Mouse (Mus musculus) midbrain, embryonic 14.5 days (tissue): Measurements from ENCODE around the gene Sphk1. TPM values are rescaled to one million over a fixed set of nuclear protein-coding genes. Genes with fewer than 3 reads are reported as not detected.

Source experiments
- ATAC-seq: fragments of 200-750 bp; cut with Nextera tagmentation; 2 replicates; pipeline ENCODE4 v1.8.0; 2017; ENCODE audit warnings: moderate number of reproducible peaks, moderate library complexity; ENCODE audit not compliant: low FRiP score, low TSS enrichment
- DNase-seq: peaks from one replicate; pipeline ENCODE4 v3.0.0-alpha.2; 2015
- H3K27ac ChIP-seq: fragments of 300-500 bp; sonication (generic); replicated peaks from 2 replicates; pipeline ENCODE4 v1.5.1; 2014; ENCODE audit warnings: mild to moderate bottlenecking, low read depth, low read length, moderate library complexity
- H3K27me3 ChIP-seq: fragments of 300-500 bp; sonication (generic); 2 replicates; pipeline ENCODE4 v1.6.1; 2014; ENCODE audit warnings: low read length, control low read depth, mixed read lengths; ENCODE audit not compliant: control insufficient read depth, insufficient read depth
- H3K36me3 ChIP-seq: fragments of 300-500 bp; sonication (generic); 2 replicates; pipeline ENCODE4 v1.6.1; 2014; ENCODE audit warnings: low read length, control low read depth; ENCODE audit not compliant: control insufficient read depth, insufficient read depth
- H3K4me1 ChIP-seq: fragments of 300-500 bp; sonication (generic); 2 replicates; pipeline ENCODE4 v1.6.1; 2014; ENCODE audit warnings: mild to moderate bottlenecking, antibody characterized with exemption, low read length, control low read depth; ENCODE audit not compliant: control insufficient read depth, insufficient read depth
- H3K4me2 ChIP-seq: fragments of 300-500 bp; sonication (generic); 2 replicates; pipeline ENCODE4 v1.6.1; 2014; ENCODE audit warnings: mild to moderate bottlenecking, low read length, moderate library complexity
- H3K4me3 ChIP-seq: fragments of 300-500 bp; sonication (generic); replicated peaks from 2 replicates; pipeline ENCODE4 v1.5.1; 2014; ENCODE audit warnings: low read depth, low read length
- H3K9ac ChIP-seq: fragments of 300-500 bp; sonication (generic); replicated peaks from 2 replicates; pipeline ENCODE4 v1.6.1; 2014; ENCODE audit warnings: mild to moderate bottlenecking, low read length, moderate library complexity
- H3K9me3 ChIP-seq: fragments of 300-500 bp; sonication (generic); 2 replicates; pipeline ENCODE4 v1.6.1; 2016; ENCODE audit warnings: low read length, control low read depth, mixed read lengths; ENCODE audit not compliant: control insufficient read depth
- WGBS: fragments of 180-500 bp; shearing (Covaris S2); extraction: QIAGEN DNeasy Blood & Tissue Kit; methylation state at CpG from one replicate; pipeline ENCODE4 v1.1.7; 2014; 5-methylcytosine and 5-hydroxymethylcytosine counted together
- polyA plus RNA-seq: library from polyadenylated mRNA; unstranded; fragments of >200 nt; fragmentation: Nextera tagmentation; extraction: Ambion mirVana; gene quantifications from 2 replicates; pipeline ENCODE4 v1.2.1, GENCODE M21; 2014

Sphk1 gene
- polyA plus RNA-seq, 1 experiment from 2014 or later, result 5.4 TPM

DNA sequence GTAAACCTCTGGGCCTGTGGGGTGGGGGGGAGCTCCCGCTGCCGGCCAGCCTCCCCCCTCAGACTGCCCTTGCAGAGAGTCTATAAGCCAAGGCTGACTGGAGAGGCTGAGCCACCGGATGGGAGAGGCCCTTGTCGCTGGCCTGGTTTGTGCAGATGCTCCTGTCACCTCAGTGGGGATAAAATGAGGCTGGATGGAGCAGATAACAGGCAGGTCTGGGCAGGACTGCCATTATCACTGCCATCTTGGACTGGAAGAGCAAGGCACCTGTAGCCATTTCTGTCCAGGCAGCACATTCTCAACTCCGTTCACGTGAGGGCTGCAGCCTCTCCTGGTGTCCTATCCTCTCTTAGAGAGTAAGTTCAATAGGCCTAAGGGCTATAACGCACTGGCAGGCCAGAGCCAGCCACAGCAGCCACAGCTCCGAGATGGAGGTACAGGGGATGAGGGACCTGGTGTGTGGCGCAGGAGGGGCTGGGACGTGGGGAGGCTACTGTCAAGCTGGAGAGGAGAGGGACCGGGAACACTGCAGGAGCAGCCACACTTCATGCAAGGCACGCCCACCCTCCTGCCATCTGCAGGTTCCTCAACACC lies 7.5 kb downstream of the Sphk1 start:
- Histone ChIP-seq H3K4me1 (peaks cover 8% of the 10 kb centered on the region), H3K4me3 (no peak overlapping the region), H3K27ac (no peak overlapping the region), H3K9ac (no peak overlapping the region), H3K4me2 (no peak overlapping the region), H3K27me3 (peaks cover 19% of the 10 kb centered on the region), H3K9me3 (no peaks in the 10 kb centered on the region), H3K36me3 (peaks cover 60% of the 10 kb centered on the region)
- ATAC-seq (no peak), DNase-seq (no peak)
- WGBS, result 89% methylated on average over 12 of the region's 12 CpGs

DNA sequence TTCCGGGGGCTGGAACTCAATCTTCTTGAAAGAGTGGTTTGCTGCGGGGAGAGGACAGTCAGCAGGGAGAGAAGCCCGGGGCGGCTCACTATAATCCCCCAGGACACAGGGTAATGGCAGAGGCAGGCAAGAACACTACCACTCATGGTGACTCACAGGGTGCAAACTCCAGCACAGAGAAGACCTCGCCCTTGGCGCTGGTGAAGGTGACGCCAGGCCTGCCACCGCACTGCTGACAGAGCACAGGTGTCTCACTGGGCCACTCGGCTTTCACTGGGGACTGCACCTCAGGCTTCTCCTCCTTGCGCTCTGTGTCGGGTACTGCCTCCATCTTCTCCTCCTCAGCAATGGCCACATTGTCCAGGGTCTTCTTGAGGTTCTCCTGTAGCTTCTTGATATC lies 10.5 kb downstream of the Sphk1 start:
- DNase-seq (no peak), ATAC-seq (no peak)
- H3K36me3 ChIP-seq, result peaks cover 90% of the 10 kb centered on the region
- H3K27ac ChIP-seq, result no peak overlapping the region
- no peaks in the 10 kb centered on the region for H3K4me1 ChIP-seq
- H3K27me3 ChIP-seq, result no peaks in the 10 kb centered on the region
- 96% methylated on average over 11 of the region's 11 CpGs for whole genome bisulfite sequencing
- H3K9me3 ChIP-seq, result no peaks in the 10 kb centered on the region
- no peak overlapping the region for H3K4me2 ChIP-seq
- H3K4me3 ChIP-seq, result no peak overlapping the region
- no peak overlapping the region for H3K9ac ChIP-seq

DNA sequence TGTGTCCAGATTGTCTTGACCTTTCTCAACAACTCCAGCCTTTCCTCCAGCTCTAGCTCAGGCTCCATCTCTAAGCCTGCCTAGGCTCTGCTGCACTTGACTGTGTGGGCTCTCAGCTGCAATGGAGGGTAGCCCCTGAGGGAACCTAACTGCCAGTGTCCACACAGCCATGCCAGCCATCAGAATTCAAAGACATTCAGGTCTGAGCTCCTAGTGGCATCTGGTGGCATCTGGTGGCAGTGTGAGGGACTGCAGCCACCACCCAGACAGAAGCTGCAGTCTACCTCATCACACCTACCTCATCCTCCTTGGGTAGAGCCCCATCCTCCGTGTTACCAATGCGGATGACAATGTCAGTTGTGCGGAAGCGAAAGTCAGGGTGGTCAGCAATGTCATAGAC lies 12.4 kb downstream of the Sphk1 start:
- Histone ChIP-seq H3K27ac (no peak overlapping the region), H3K4me3 (no peak overlapping the region), H3K4me2 (no peak overlapping the region), H3K9ac (no peak overlapping the region), H3K27me3 (no peaks in the 10 kb centered on the region), H3K9me3 (no peaks in the 10 kb centered on the region), H3K4me1 (no peaks in the 10 kb centered on the region), H3K36me3 (peaks cover 95% of the 10 kb centered on the region)
- DNase-seq, result peak; percentile 74
- 83% methylated on average over 4 of the region's 4 CpGs for WGBS
- ATAC-seq, result no peak; the same call in 1 of the 2 replicates

DNA sequence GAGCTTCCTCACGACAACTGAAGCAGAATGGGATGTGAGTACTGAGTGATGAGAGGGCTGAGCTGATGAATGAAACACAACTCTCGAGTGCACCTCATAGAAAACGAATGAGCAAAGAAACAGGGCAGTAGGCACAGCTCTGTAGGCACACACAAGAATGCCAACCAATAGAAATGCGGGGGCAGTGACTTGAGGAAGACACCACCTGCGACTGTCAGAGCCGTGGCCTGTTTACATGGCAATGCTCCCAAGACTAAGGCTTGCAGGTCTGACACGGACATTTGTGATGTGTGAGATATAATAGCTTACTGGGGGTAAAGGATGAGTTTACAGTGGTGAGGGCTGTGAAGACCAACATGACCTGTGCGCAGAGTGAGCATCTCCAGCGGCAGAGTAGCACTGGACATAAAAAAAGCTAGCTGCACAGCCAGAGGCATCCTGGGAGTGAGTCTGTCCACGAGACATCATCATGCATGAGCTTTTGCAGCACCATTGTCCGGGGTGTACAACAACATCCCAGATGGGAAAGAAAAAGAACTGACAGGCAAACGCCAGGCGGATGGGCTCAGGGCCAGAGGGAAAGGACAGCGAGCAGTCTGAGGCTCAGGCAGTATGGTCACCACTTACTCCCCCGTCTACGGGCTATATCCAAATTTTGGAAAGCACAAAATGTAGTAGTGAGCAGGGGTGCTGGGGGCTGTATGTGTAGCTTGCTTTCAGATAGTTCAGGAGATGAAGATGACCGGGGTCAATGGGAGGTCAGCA lies 16.8 kb downstream of the Sphk1 start:
- H3K9me3 ChIP-seq, result no peaks in the 10 kb centered on the region
- H3K27ac ChIP-seq, result no peak overlapping the region
- H3K36me3 ChIP-seq, result peaks cover 57% of the 10 kb centered on the region
- DNase-seq (no peak), ATAC-seq (no peak)
- no peak overlapping the region for H3K4me3 ChIP-seq
- H3K27me3 ChIP-seq, result no peaks in the 10 kb centered on the region
- no peak overlapping the region for H3K4me2 ChIP-seq
- no peaks in the 10 kb centered on the region; the same call in 1 of the 2 replicates for H3K4me1 ChIP-seq
- WGBS, result 88% methylated on average over 17 of the region's 17 CpGs
- H3K9ac ChIP-seq, result no peak overlapping the region

DNA sequence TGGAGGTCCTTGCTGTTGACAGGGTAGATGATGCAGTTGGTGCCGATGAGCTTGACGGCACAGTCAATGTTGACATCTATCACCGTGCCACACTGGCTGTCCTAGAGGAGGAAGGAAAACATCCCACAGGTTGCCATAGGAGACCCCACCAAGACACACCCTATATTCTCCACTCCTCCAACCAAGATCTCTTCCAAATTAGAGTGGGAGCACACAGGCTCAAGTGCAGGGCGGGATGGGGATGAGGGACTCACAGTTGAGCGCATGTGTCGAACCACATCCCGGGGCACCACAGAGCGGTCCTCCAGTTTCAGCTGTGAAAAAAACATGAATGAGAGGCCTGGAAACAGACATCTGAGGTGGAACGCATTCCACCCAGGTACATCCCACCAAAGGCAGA lies 18.1 kb downstream of the Sphk1 start:
- Histone ChIP-seq H3K9ac (no peak overlapping the region), H3K4me2 (no peak overlapping the region), H3K27me3 (no peaks in the 10 kb centered on the region), H3K36me3 (peaks cover 44% of the 10 kb centered on the region), H3K27ac (no peak overlapping the region), H3K9me3 (no peaks in the 10 kb centered on the region), H3K4me1 (no peaks in the 10 kb centered on the region; the same call in 1 of the 2 replicates), H3K4me3 (no peak overlapping the region)
- WGBS, result 96% methylated on average over 9 of the region's 9 CpGs
- DNase-seq (no peak), ATAC-seq (no peak)

DNA sequence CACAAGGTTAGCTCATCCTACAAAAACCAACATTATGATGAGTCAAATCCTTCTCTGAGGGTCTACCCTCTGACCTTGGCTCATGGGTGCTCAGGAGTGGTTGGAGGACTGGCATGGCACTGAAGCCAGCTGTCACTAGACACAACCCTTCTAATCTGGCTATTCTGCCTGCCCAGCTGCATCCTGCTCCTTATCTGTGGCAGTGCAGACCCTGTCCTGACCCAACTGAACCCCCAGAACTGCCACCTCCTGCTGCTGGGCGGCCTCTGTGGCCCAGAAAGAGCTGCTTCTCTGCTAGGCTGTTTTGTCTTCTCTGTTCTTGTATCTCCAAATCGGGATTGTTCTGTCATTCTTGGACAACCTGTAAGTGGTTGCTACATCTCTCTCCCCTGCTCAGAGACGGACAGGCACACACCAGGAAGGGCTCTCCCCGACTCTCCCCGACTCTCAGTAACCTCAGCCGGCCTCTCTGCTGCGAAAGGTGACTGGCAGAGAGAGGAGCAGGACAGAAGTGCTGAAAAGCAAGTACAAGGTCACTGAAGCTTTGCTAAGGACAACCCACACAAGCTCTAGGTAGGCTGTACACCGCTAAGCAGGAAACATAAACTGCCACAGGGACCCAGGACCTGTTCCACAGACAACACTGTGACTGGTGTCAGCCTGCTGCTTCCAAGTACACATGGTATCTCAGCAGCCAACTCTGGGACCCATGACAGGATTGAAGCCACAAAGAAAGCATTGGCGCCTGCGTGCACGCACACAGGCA lies 18.7 kb downstream of the Sphk1 start:
- Histone ChIP-seq H3K4me3 (no peak overlapping the region), H3K9ac (no peak overlapping the region), H3K27ac (no peak overlapping the region), H3K36me3 (peaks cover 38% of the 10 kb centered on the region), H3K9me3 (no peaks in the 10 kb centered on the region), H3K4me2 (no peak overlapping the region), H3K27me3 (no peaks in the 10 kb centered on the region), H3K4me1 (peaks cover 2% of the 10 kb centered on the region)
- DNase-seq, result no peak
- 92% methylated on average over 11 of the region's 11 CpGs for WGBS
- ATAC-seq, result no peak

DNA sequence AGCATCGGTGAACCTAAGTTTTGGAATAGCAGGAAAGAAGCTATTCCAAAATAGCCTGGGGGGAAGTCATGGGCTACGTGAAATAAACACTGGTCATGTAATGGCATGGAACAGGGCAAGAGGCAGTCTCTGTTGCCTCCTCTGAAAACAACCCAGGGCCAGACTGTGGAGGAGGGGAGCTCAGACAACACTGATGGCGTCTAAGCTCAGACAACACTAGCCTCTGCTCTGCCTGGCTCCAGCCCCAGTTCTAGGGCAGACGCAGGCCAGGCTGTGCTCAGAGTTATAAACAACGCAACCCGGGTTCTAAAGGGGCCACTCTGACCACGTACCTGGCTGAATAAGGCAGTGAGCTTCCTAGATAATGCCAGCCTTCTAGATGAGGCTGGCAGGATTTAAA lies 20.0 kb downstream of the Sphk1 start:
- H3K27ac ChIP-seq, result no peak overlapping the region
- no peak overlapping the region for H3K4me3 ChIP-seq
- no peak for DNase-seq
- no peaks in the 10 kb centered on the region for H3K27me3 ChIP-seq
- peaks cover 25% of the 10 kb centered on the region for H3K36me3 ChIP-seq
- peaks cover 14% of the 10 kb centered on the region for H3K4me1 ChIP-seq
- H3K9me3 ChIP-seq, result no peaks in the 10 kb centered on the region
- H3K4me2 ChIP-seq, result no peak overlapping the region
- 84% methylated on average over 7 of the region's 7 CpGs for WGBS
- no peak for ATAC-seq
- H3K9ac ChIP-seq, result no peak overlapping the region

DNA sequence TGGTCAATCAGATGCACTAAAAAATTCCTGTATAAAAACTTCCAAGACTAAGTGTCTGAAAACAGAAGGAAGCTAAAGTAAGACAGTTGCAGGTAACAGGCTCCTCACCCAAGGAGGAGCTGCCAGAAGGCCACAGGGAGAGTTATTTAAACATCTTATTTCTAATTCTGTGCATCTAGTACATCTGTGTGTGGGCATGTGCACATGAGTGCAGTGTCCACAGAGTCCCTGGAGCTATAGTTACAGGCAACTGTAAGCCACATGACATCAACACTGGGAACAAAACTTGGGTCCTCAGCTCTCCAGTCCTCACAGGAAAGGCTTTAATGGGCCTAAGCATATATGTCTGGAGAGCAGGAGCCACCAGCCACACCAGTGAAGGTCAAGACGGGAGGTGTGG lies 21.5 kb downstream of the Sphk1 start:
- DNase-seq (no peak), ATAC-seq (no peak)
- 96% methylated on average over 1 of the region's 1 CpGs for WGBS
- H3K9ac ChIP-seq, result no peak overlapping the region
- no peak overlapping the region for H3K4me2 ChIP-seq
- no peak overlapping the region for H3K27ac ChIP-seq
- H3K4me1 ChIP-seq, result peaks cover 19% of the 10 kb centered on the region
- H3K4me3 ChIP-seq, result no peak overlapping the region
- H3K36me3 ChIP-seq, result peaks cover 11% of the 10 kb centered on the region
- no peaks in the 10 kb centered on the region for H3K9me3 ChIP-seq
- H3K27me3 ChIP-seq, result no peaks in the 10 kb centered on the region
